Mouse (Mus musculus): ENCODE measurements around the gene Ppil6.

Gene Ppil6

DNA sequence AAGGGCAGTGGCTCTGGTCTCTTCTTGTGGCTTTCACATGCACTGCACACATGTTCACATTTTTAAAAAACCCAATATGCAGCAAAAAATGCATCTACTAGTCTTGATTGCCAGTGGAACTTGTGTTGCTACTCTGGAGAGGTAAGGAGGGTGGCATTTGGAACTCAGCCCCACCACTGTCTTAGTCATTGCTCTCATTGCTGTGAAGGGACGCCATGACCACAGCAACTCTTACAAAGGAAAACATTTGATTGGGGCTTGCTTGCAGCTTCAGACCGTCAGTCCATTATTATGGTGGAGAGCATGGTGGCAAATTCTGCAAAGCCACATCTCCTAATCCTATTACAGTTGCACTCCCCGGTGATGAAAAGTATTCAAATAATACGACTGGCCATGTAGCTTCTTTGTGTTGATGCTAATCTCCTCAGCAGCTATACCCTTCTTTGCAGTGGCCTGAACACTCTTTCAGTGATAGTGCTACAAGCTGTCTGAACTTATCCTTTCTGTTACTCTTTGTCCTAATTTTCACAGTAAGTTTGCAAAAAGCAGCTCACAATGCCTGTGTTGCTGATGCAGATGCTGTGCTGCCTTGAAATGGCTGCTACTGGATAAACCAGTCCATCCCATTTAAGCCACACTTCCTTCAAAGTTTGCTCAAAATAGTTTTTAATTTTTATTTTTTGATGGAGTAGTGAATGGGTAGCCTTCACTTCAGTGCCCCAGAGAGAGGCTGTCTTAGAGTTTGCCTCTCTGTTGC is 47.2 kb downstream of the Ppil6 start:
- no peak for DNase-seq

DNA sequence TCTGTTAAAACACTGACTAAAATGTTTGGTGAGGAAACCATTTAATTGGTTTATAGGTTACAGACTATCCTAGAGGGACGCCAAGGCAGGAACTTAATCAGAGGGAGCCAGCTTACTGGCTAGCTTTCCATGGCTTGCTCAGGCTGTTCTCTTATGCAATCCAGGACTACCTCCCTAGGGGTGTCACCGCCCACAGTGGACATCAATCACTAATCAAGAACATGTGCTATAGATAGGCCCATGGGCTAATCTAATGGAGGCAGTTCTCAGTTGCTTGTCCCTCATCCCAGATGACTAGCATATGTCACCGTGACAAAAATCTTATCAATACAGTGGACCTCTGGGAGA is 47.7 kb downstream of the Ppil6 start:
- no peak for DNase-seq

DNA sequence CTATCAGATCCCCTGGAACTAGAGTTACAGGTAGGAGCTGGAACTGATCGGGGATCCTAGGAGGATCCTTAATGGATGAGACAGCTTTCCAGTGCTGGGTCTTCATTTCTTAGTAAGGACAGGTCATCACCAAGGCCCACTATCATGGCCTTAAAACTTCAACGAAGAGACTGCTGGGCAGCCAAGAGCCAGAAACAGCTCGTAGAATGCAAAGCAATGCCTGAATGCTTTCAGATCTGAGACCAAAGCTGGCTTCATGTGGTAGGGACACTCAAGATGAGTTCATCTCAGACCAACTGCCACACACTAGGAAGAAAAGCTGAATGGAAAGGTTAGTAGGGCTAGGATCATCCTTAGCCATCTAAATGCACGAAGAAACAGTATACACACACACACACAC is 48.7 kb downstream of the Ppil6 start:
- no peak for DNase-seq

- DNase-seq = no peak
Measured at GRCm38 (mm10) chr10:41542057-41542456, 51.8 kb downstream of the Ppil6 start.

DNA sequence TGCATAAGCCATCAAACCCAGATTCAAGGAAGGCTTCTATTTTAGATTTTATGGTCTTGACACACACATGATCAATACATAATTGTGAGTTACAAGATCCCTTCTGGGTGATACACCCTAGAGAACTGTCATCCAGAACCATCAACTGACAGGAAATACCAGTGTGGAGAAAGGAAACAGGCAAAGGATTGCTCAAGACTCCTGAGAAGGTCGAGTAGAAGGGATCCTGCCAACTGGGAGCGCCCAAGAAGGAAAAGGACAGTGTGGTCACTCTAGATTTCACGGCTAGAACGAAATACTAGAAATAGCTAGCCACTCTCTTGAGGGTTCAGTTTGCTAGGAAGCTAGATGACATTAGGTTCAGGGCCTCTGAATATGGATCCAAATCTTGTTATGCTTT is 53.2 kb downstream of the Ppil6 start:
- no peak for DNase-seq

- no peak for DNase-seq
Measured at GRCm38 (mm10) chr10:41543844-41544243, 53.6 kb downstream of the Ppil6 start.

DNA sequence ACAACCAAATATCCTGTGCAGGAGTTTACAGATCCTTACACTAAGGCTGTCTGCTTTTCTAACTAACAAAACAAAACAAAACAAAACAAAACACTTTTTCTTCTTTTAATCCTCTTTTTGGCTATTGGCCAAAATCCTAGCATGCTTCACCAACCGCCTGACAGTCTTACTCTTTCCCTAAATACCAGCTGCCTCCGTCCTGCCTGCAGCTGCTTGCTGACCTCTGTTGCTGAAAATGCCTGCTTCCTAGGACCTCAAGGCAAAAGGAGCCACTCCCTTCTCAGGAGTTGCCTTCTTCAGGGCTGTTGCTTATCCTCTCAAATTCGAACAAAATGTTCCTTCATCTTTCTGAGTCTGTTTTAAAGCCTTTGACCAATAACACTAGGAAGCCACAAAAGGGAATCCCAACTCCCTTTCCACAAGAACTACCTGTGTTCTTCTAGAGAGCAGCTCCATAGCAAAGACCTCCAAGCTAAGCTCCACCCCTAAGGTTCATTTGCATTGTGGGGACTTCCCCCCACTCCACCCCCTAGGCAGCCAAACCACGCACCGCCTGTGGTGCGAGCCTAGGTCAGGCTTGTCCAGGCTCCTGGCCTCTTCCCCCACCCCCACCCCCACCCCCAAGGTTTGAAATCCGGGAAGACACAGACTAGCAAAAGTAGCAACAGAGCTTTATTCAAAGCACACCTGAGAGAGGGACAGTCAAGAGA is 54.4 kb downstream of the Ppil6 start:
- no peak for DNase-seq

- no peak for DNase-seq
Measured at GRCm38 (mm10) chr10:41545224-41545755, 55.1 kb downstream of the Ppil6 start.

- no peak for DNase-seq
Measured at GRCm38 (mm10) chr10:41546396-41547165, 56.3 kb downstream of the Ppil6 start.

GRCm38 (mm10) chr10:41550711-41551110 is 60.5 kb downstream of the Ppil6 start:
- no peak for DNase-seq

GRCm38 (mm10) chr10:41552319-41552718 is 62.1 kb downstream of the Ppil6 start:
- no peak for DNase-seq

- DNase-seq = peak; percentile 53
Measured at GRCm38 (mm10) chr10:41552847-41553589, 62.8 kb downstream of the Ppil6 start.

DNA sequence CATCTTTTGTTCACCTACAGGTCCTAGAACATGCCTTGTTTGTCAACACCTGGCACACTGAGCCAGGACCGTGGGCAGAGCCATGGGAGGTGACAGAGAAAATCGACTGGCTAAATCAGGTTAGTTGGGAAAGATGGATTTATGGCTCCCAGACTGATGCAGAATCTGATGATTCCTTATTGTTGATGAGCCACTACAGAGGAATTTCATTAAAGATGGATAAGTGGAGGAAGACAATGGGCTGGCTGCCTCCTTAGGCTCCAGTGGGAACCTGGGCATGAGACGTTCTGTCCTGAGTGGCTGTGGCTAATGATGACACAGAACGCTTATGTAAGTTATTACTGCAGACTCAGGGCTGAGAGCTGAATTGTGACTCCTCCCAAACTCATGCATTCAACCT is 63.5 kb downstream of the Ppil6 start:
- DNase-seq = no peak

DNA sequence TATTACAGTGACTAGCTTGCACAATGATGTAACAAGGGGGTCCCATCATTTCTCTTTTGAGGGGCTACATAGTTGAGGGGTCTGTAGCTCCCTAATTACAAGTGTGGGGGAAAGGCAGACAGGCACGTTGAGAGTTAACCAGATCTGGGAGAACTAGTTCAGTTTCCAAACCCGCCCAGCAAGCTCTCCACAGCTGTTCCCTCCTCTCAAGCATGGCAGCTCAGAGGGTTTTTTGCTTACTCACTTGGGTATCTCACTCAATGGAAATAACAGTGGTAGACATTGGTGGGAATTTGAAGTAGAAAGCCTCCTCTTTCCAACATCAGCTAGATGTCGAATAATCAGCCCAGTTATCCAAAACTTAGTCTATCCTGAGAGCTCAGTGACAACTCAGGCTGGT is 64.8 kb downstream of the Ppil6 start:
- DNase-seq = no peak

- DNase-seq = no peak
Measured at GRCm38 (mm10) chr10:41558401-41558800, 68.2 kb downstream of the Ppil6 start.

- no peak for DNase-seq
Measured at GRCm38 (mm10) chr10:41561701-41562395, 71.6 kb downstream of the Ppil6 start.
